Mouse (Mus musculus) monocyte, adult 59 days (primary cell): ENCODE results near the gene Phf19. TPM values are rescaled to one million over a fixed set of nuclear protein-coding genes. Genes with fewer than 3 reads are reported as not detected.

Experiments used
- total RNA-seq, 2 experiments: library from RNA; stranded (reverse); gene quantifications; one replicate each; pipeline ENCODE4 v1.2.4; 2023

Gene Phf19
- 1 to 10 TPM; 4.4 to 4.7 TPM for total RNA-seq

GRCm38 (mm10) chr2:34913218-34914068 lies at the start of gene Phf19:
Phf19 (minus strand) TSS chr2:34914026.

GRCm38 (mm10) chr2:34961481-34962036 lies 47.7 kb upstream of the Phf19 start, which contains the start of gene Traf1:
Traf1 (minus strand) TSS chr2:34961772.

GRCm38 (mm10) chr2:34874816-34875345 lies 38.9 kb downstream of the Phf19 start, which contains the start of gene Psmd5:
Psmd5 (minus strand) TSS chr2:34874968.

DNA sequence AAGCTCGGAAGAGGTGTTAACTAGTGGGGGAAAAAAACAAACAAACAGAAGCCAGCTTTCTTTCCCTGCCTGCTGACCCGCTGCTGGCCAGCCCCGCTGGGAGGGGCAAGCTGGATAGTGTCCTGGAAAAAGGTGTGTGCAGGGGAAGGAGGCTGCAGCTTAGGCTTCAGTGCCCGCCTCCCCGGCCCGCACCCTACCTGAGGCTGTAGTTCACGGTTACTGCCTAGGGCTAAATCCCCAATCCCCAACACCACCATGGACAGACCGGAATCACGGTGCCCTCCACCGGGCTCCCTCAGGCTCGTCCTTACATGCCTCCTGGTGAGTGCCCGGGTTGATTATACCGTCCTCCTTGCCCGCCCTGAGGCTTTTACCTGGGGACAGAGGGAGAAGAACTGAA lies 39.6 kb downstream of the Phf19 start, which contains the start of gene Cutal:
Cutal (plus strand) TSS at position 126 of the 400 bp plus-strand sequence.

Other genes starting within 250 kb of the Phf19 start
- 10 to 100 TPM; 81.2 to 81.7 TPM for gene Gapvd1, start 158.8 kb downstream of the Phf19 start, total RNA-seq
- gene Hspa5, start 142.1 kb downstream of the Phf19 start, total RNA-seq: 100 to 1,000 TPM; 841 TPM
- gene Rabepk, start 114.1 kb downstream of the Phf19 start, total RNA-seq: 1 to 10 TPM; 6.7 to 9.1 TPM
- 10 to 100 TPM; 78.7 to 91.0 TPM for gene Fbxw2, start 87.7 kb downstream of the Phf19 start, total RNA-seq
- gene Gm34653, start 81.0 kb downstream of the Phf19 start, total RNA-seq: not detected
- not detected for gene Cutal, start 39.6 kb downstream of the Phf19 start, total RNA-seq
- 10 to 100 TPM; 17.2 to 19.6 TPM for gene Psmd5, start 39.1 kb downstream of the Phf19 start, total RNA-seq
- 100 to 1,000 TPM in 1 of 2 experiments, 10 to 100 TPM in 1; 94.2 to 111 TPM for gene Traf1, start 47.7 kb upstream of the Phf19 start, total RNA-seq
- not detected for gene Hc, start 147.4 kb upstream of the Phf19 start, total RNA-seq
- gene AI182371, start 187.5 kb upstream of the Phf19 start, total RNA-seq: 1 to 10 TPM in 1 of 2 experiments, under 1 TPM in 1; 0.82 to 1.0 TPM
- gene Cntrl, start 195.5 kb upstream of the Phf19 start, total RNA-seq: 10 to 100 TPM; 77.9 to 78.8 TPM